Mouse (Mus musculus) liver, adult 2 months (tissue): ENCODE data around the gene Olfr195.

ENCODE experiments used
- CTCF ChIP-seq: fragments of 200-500 bp; IDR thresholded peaks from 2 replicates; pipeline ENCODE4 v1.5.1; 2011; ENCODE audit warnings: low read depth, low read length, control low read depth
- POLR2A ChIP-seq: fragments of 200-500 bp; IDR thresholded peaks from 2 replicates; pipeline ENCODE4 v1.6.1; 2011; ENCODE audit warnings: low read length, control low read depth; ENCODE audit not compliant: insufficient read depth; ENCODE audit errors: extremely low read depth

- TF ChIP-seq CTCF = no peak
- TF ChIP-seq POLR2A = no peak
Measured at GRCm38 (mm10) chr16:59146746-59147145, at the start of gene Olfr195.
